Mouse (Mus musculus) ES-E14 (cell line): ENCODE measurements at regions not wholly inside any gene's neighbourhood (a gene's known extent, or its start where the extent isn't known, plus 50 kb on each side); places are given as distances from the start of the nearest gene placed in this dataset.

ENCODE experiments used
- CHD2 ChIP-seq: IDR thresholded peaks from 2 replicates; pipeline ENCODE4 v1.6.1; 2014; ENCODE audit warnings: mild to moderate bottlenecking, low read depth, low read length, inconsistent platforms
- MAFK ChIP-seq: IDR thresholded peaks from 2 replicates; pipeline ENCODE4 v1.6.1; 2014; ENCODE audit warnings: mild to moderate bottlenecking, low read depth, low read length, inconsistent platforms; ENCODE audit not compliant: insufficient read depth
- ZC3H11A ChIP-seq: IDR thresholded peaks from 2 replicates; pipeline ENCODE4 v1.6.1; 2012; ENCODE audit warnings: low read depth, mild to moderate bottlenecking, inconsistent platforms, low read length, borderline replicate concordance
- ZNF384 ChIP-seq: IDR thresholded peaks from 2 replicates; pipeline ENCODE4 v1.6.1; 2012; ENCODE audit warnings: low read depth, low read length, inconsistent platforms

GRCm38 (mm10) chr16:24056885-24057531, 68.4 kb upstream of the Bcl6 start:
- TF ChIP-seq MAFK (no peak), ZC3H11A (no peak), ZNF384 (no peak), CHD2 (no peak)
